Mouse (Mus musculus) megakaryocyte-erythroid progenitor cell, adult 5-6 weeks (primary cell): ENCODE measurements around the gene Itk. TPM values are rescaled to one million over a fixed set of nuclear protein-coding genes. Genes with fewer than 3 reads are reported as not detected.

Source experiments
- ATAC-seq: replicated peaks from 2 replicates; pipeline ENCODE4 v1.8.0; 2016; ENCODE audit warnings: mild to moderate bottlenecking, inconsistent platforms; ENCODE audit not compliant: severe bottlenecking, poor library complexity, low FRiP score, low TSS enrichment
- total RNA-seq, 2 experiments: library from RNA; stranded (forward) in 1 of 2; stranded (reverse) in 1 of 2; fragments of 200-1000, 215-1000 nt in 1 of 2; fragments of >200 nt in 1 of 2; fragmentation: Nextera tagmentation in 1 of 2; gene quantifications; 2 replicates each; pipeline ENCODE4 v1.2.3; 2014 to 2017

The Itk gene
- total RNA-seq, 2 experiments from 2014 or later, result 1.7 to 3.4 TPM

- peak; percentile 51 for ATAC-seq
Measured at GRCm38 (mm10) chr11:46311181-46311702, 78.1 kb downstream of the Itk start.

- ATAC-seq, result no peak
Measured at GRCm38 (mm10) chr11:46310647-46311063, 78.7 kb downstream of the Itk start.

DNA sequence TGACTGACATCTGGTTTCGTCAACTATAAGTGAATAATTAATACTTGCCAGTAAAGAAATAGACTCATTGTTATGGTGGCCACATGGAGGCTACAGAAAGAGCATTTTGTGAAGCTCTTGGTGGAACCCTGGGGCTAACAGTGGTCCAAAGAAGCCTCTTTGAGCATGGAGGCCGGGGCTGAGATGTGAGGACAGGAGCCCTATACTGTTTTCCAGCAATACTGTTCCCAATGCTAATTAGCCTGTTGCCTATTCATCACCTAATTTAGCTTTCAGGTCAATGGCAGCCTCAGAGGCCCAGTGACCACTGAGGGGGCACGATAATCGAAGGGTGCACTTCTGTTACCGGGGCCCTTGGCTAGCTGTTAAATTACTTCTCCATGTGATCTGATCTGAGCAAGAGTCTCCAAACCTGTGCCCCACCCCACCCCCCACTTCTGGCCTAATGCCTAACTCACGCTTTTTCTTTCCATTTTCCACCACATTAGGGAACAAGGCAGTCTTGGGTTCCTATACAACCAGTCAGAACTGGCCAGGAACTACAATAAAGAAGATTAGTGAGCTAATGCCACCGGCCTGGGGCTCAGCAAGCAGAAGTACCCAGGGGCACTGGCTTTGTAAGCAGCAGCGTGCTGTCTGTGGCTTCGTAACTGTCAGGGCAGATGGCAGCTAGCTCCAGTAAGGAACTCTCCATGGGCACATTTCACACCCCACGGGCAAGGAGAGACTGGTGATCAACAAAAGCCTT lies 79.3 kb downstream of the Itk start:
- 0 out of 2 replicates have a peak, but pooled peaks have one; percentile 6 for ATAC-seq

GRCm38 (mm10) chr11:46309111-46309741 lies 80.1 kb downstream of the Itk start:
- no peak for ATAC-seq

GRCm38 (mm10) chr11:46308271-46308974 lies 80.9 kb downstream of the Itk start:
- no peak for ATAC-seq

- no peak for ATAC-seq
Measured at GRCm38 (mm10) chr11:46307768-46308167, 81.5 kb downstream of the Itk start.

DNA sequence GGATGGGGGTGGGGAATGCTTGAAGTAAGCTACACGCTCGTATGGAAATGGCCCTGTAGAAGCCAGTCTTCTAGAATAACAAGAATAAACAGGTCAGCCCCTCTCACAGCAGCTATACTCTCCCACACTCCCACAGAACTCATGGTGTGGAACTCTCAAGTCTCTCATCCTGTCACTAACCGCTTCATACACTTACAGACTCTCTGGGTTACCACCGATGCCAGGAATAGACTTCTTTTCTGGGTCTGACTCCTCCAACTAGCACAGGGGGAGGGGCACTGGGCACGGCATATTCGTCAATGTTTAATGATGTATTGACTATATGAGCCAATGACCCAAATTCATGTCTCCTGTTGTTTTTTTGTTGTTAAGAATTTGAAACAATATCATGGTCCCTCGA lies 82.5 kb downstream of the Itk start:
- ATAC-seq, result no peak

GRCm38 (mm10) chr11:46305881-46306520 lies 83.3 kb downstream of the Itk start:
- no peak for ATAC-seq

GRCm38 (mm10) chr11:46304864-46305710 lies 84.2 kb downstream of the Itk start:
- no peak for ATAC-seq

DNA sequence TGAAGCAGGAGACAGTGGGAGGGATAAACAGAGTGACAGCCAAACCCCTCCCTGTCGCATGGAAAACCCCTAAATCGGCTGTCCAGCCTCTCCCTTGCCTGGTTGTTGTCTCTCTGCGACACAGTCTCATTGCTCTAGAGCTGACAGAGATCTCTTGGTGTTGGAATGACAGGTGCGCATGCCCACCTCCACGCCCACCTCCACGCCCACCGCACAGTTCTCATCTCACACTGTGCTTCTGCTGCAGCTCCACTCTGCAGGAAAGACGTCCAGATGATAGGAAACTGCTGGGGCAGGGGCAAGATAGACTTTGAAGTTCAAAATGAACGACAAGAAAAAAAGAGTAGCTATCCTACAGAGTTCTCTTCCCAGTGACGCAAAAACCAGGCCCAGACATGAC lies 85.2 kb downstream of the Itk start:
- no peak for ATAC-seq

- ATAC-seq, result no peak
Measured at GRCm38 (mm10) chr11:46302471-46302870, 86.8 kb downstream of the Itk start.

DNA sequence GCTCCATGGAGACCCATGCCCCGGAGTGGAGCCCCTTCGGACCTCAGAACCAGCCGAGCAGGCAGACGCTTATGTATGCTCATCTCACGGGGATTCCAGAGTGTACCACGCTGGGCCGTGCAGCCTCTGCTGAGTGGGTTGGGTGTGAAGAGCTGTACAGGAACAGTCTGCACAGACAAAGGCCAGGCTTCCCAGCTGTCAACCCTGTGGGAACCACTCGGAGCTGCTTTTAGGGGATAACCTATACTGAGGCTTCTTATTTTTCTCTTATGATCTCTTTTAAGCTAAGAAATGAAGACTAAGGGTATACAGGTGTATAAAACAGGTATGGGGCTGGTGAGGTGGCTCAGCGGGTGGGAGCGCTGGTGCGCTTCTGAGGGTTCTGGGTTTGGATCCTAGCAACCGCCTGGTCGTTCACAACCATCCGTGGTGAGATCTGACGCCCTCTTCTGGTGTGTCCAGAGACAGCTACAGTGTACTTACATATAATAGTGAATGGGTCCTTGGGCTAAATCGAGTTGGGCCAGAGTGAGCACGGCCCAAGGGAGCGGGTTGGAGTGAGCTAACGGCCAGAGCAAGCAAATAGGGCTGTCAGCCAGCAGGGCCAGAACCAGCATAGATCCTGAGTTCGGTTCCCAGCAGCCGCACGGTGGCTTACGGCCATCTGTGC lies 87.6 kb downstream of the Itk start:
- no peak for ATAC-seq

- ATAC-seq, result peak; percentile 41; the same call in 1 of the 2 replicates
Measured at GRCm38 (mm10) chr11:46299901-46300300, 89.4 kb downstream of the Itk start.

DNA sequence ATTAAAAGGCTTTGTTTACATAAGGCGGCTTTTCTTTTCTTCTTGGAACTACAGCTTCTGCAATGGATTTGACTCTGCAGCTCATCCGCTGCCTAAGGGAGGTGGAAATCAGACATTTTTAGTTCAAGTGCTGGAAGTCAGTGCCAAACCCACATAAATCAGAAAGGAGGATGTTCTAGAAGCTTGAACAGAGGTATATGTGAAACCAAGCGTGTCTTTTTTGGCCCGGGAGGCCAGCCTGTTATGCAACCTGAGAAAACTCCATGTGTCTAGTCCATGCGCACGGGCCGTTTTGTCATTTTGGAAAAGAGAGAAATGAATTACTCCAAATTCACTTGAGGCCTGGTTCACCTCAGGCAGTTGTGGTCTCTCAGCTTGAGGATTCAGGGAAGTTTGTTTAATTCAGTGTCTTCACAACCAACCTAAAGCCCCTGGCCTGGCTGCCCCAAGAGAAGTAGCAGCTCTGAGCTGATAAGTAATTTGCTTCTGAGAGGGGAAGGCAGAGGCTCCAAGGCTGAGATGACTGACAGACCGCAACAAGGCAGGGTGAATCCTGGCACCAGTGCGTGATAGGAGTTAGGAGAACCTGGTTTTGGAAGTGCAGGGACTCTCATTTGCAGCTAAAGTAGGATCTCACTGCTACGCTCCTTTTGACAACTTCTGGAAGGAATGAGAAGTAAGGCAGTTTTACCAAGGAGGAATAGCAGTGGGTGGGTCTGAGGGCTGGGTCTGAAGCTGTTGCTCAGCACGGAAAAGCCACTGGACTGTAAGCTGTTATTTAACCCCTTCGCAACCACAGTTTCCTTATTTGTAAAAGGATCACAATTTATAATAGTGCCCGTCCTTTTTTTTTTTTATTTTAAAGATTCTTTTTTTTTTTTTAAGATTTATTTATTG lies 90.2 kb downstream of the Itk start:
- ATAC-seq, result 0 out of 2 replicates have a peak, but pooled peaks have one; percentile 13

DNA sequence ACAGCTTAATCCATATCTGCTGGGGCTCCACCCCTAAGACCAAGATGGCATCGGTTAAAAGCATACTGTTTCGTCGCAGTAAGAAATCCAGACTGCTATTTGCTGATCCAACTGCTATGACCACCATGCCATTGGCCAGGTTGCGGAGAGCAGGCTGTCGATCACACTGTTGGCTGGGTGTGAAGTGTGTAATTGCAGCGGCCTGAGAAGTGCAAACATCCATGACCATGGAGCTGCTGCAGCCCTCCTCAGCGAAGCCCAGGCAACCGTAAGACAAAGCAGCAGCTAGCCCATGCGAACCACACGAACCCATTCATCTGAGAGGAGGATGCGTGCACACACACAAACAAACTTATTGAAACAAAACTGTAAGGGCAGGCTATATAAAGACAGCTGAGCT lies 94.9 kb downstream of the Itk start:
- no peak for ATAC-seq

GRCm38 (mm10) chr11:46293491-46293890 lies 95.8 kb downstream of the Itk start:
- no peak for ATAC-seq

DNA sequence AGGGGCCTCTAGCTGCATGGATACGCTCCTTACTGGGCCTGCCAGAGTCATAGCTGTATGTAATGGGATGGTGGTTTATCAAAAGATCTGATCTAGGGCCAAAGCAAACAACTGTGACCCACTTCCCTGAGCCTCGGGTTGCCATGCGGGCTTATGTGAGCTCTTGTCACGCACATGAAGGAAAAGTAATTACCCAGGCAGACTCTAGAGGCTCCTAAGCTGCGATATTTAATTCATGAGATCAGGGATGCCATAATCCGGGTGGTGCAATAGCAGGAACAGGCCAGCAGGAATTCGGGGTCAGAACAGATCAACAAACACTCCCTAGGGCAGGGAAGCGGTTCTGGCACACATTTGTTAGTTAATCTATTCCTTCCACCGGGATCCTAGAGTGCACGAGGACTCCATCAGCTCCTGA lies 98.3 kb downstream of the Itk start:
- no peak for ATAC-seq
